Mouse (Mus musculus): ENCODE data around the gene Cish. TPM values are rescaled to one million over a fixed set of nuclear protein-coding genes. Genes with fewer than 3 reads are reported as not detected.

Gene Cish
- polyA plus RNA-seq, 1 experiment, result 2.3 TPM

DNA sequence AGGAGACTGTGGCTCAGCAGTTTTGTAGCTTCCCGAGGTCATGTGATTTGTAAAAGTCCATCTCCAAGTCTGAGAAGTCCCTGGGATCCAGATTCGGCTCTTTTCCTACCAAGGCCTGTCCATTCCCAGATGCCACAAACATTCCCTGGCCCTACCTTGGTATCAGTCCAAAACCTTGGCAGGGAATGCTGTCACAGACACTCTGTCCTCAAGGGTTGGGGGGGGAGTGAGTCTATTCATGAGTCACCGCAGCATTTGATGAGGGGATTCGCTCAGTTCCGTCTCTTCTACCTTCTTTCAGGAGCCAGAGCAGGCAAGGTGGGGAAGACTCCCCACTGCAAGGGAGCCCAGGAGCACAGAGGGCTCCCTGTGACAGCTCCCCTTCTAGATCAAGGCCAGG is 20.1 kb upstream of the Cish start:
- H3K27me3 ChIP-seq (ENCODE audit: control insufficient read depth, insufficient read depth, insufficient read length), result peaks cover 3% of the 10 kb centered on the region
- no peaks in the 10 kb centered on the region for H3K79me2 ChIP-seq (ENCODE audit: control insufficient read depth, insufficient read depth)
- H3K36me3 ChIP-seq (ENCODE audit: control insufficient read depth, insufficient read depth), result no peaks in the 10 kb centered on the region
- TF ChIP-seq MYOG (IDR thresholded peaks at IDR 0.05; ENCODE audit: control insufficient read depth, extremely low read depth, insufficient read length) (no peak), MAX (IDR thresholded peaks at IDR 0.05) (no peak), MYOD1 (IDR thresholded peaks at IDR 0.05; ENCODE audit: control insufficient read depth, insufficient read length, low read depth) (no peak), CTCF (IDR thresholded peaks at IDR 0.05; ENCODE audit: control insufficient read depth, insufficient read depth, insufficient read length) (no peak), FOSL1 (IDR thresholded peaks at IDR 0.05; ENCODE audit: insufficient read depth, low read length, poor library complexity, severe bottlenecking) (no peak), USF1 (IDR thresholded peaks at IDR 0.05; ENCODE audit: low read depth) (no peak), CEBPB (IDR thresholded peaks at IDR 0.05; ENCODE audit: low read depth) (no peak)
- H3ac ChIP-seq (ENCODE audit: control insufficient read depth, insufficient read length, low read depth), result no peak overlapping the region
- H3K4me3 ChIP-seq (ENCODE audit: insufficient read depth, poor library complexity, severe bottlenecking), result no peak overlapping the region
- no peaks in the 10 kb centered on the region for H3K79me3 ChIP-seq (ENCODE audit: low read depth)

DNA sequence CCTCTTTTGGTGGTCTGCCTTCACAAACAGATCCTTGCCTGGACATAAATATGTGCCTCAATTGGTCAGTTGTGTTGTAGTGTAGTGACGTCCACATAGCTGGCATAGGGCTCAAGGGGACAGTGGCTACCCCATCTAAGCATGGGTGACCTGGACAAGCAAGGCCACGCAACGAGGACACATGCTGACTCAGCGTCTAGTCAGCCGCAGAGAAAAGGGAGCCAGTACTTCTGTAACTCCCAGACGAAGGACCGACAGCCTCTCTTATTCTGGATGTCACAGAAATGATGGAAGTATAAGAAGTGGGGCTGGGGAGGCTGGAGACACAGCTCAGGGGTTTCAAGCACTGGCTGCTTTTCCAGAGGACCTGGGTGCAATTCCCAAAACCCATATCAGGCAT is 18.2 kb upstream of the Cish start:
- Histone ChIP-seq H3K27me3 (ENCODE audit: control insufficient read depth, insufficient read depth, insufficient read length) (no peaks in the 10 kb centered on the region), H3K79me3 (ENCODE audit: low read depth) (no peaks in the 10 kb centered on the region), H3ac (ENCODE audit: control insufficient read depth, insufficient read length, low read depth) (no peak overlapping the region), H3K36me3 (ENCODE audit: control insufficient read depth, insufficient read depth) (no peaks in the 10 kb centered on the region), H3K79me2 (ENCODE audit: control insufficient read depth, insufficient read depth) (no peaks in the 10 kb centered on the region), H3K4me3 (ENCODE audit: insufficient read depth, poor library complexity, severe bottlenecking) (no peak overlapping the region)
- TF ChIP-seq MYOG (IDR thresholded peaks at IDR 0.05; ENCODE audit: control insufficient read depth, extremely low read depth, insufficient read length) (no peak), CTCF (IDR thresholded peaks at IDR 0.05; ENCODE audit: control insufficient read depth, insufficient read depth, insufficient read length) (no peak), FOSL1 (IDR thresholded peaks at IDR 0.05; ENCODE audit: insufficient read depth, low read length, poor library complexity, severe bottlenecking) (no peak), USF1 (IDR thresholded peaks at IDR 0.05; ENCODE audit: low read depth) (no peak), MYOD1 (IDR thresholded peaks at IDR 0.05; ENCODE audit: control insufficient read depth, insufficient read length, low read depth) (no peak), CEBPB (IDR thresholded peaks at IDR 0.05; ENCODE audit: low read depth) (no peak), MAX (IDR thresholded peaks at IDR 0.05) (no peak)

DNA sequence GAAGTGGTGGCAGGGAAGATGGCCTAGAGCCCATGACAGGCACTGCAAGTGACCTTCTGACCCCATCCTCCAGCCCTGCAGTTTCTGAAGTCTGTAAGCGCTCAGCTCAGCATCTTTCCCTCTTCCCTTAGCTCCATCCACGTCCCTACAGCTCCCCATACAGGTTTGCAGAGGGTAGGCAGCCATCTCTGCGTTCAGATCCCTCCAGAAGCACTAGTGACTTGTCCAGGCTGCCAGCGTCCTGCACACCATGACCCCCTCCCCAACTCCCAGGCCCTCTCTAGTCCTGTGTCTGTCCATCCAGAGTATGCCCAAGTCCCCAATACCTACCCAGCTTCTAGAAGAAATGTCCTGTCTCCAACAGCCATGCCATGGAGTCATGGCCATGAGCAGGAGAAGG is 17.7 kb upstream of the Cish start:
- Histone ChIP-seq H3K79me3 (ENCODE audit: low read depth) (no peaks in the 10 kb centered on the region), H3K4me3 (ENCODE audit: insufficient read depth, poor library complexity, severe bottlenecking) (no peak overlapping the region), H3K27me3 (ENCODE audit: control insufficient read depth, insufficient read depth, insufficient read length) (no peaks in the 10 kb centered on the region), H3K36me3 (ENCODE audit: control insufficient read depth, insufficient read depth) (no peaks in the 10 kb centered on the region), H3K79me2 (ENCODE audit: control insufficient read depth, insufficient read depth) (no peaks in the 10 kb centered on the region), H3ac (ENCODE audit: control insufficient read depth, insufficient read length, low read depth) (no peak overlapping the region)
- TF ChIP-seq FOSL1 (IDR thresholded peaks at IDR 0.05; ENCODE audit: insufficient read depth, low read length, poor library complexity, severe bottlenecking), result no peak

DNA sequence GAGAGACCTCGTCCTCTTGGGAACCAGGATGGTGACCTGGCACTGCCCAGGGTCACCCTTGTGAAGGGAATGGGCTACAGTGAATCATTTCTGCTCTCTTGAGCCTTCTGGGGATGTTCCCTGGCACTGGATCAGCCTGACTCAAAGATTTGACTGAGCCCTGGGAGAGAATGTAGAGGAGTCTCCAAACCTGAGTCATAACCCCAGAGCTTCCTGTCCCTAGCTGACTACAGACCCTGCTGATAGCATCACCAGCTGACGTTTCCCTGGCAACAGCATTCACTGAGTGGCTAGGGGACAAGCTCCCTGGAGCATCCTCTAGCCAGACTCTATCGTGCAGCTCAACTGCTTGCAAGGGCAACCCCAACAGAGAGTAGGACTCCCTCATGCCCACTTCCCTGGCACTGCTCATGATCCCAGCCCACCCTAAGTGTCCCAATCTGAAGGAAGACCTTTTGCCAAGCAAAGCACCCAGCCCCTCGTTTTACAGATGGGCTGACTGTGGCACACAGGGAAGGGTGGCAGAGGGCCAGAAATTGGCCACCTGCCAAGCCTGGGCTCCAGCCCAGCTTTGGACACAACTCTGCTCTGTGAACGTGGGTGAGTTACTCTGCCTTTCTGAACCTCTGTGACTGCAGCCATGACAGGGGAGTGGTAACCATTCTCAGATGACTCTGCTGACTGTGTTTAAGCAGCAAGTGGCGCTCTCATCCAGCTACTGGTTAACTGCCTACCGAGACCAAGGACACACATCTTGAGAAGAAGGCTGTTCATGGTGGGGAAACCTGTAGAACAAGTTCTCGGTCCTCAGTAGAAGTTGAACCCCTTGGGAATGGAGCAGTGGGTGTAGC is 17.1 kb upstream of the Cish start:
- Histone ChIP-seq H3ac (ENCODE audit: control insufficient read depth, insufficient read length, low read depth) (no peak overlapping the region), H3K4me3 (ENCODE audit: insufficient read depth, poor library complexity, severe bottlenecking) (no peak overlapping the region), H3K27me3 (ENCODE audit: control insufficient read depth, insufficient read depth, insufficient read length) (no peaks in the 10 kb centered on the region), H3K79me2 (ENCODE audit: control insufficient read depth, insufficient read depth) (no peaks in the 10 kb centered on the region), H3K36me3 (ENCODE audit: control insufficient read depth, insufficient read depth) (no peaks in the 10 kb centered on the region), H3K79me3 (ENCODE audit: low read depth) (no peaks in the 10 kb centered on the region)
- TF ChIP-seq FOSL1 (IDR thresholded peaks at IDR 0.05; ENCODE audit: insufficient read depth, low read length, poor library complexity, severe bottlenecking) (no peak), MYOG (IDR thresholded peaks at IDR 0.05; ENCODE audit: control insufficient read depth, extremely low read depth, insufficient read length) (no peak), CTCF (IDR thresholded peaks at IDR 0.05; ENCODE audit: control insufficient read depth, insufficient read depth, insufficient read length) (no peak), MYOD1 (IDR thresholded peaks at IDR 0.05; ENCODE audit: control insufficient read depth, insufficient read length, low read depth) (peak; percentile 7), CEBPB (IDR thresholded peaks at IDR 0.05; ENCODE audit: low read depth) (no peak), USF1 (IDR thresholded peaks at IDR 0.05; ENCODE audit: low read depth) (no peak), MAX (IDR thresholded peaks at IDR 0.05) (peak; percentile 16)

DNA sequence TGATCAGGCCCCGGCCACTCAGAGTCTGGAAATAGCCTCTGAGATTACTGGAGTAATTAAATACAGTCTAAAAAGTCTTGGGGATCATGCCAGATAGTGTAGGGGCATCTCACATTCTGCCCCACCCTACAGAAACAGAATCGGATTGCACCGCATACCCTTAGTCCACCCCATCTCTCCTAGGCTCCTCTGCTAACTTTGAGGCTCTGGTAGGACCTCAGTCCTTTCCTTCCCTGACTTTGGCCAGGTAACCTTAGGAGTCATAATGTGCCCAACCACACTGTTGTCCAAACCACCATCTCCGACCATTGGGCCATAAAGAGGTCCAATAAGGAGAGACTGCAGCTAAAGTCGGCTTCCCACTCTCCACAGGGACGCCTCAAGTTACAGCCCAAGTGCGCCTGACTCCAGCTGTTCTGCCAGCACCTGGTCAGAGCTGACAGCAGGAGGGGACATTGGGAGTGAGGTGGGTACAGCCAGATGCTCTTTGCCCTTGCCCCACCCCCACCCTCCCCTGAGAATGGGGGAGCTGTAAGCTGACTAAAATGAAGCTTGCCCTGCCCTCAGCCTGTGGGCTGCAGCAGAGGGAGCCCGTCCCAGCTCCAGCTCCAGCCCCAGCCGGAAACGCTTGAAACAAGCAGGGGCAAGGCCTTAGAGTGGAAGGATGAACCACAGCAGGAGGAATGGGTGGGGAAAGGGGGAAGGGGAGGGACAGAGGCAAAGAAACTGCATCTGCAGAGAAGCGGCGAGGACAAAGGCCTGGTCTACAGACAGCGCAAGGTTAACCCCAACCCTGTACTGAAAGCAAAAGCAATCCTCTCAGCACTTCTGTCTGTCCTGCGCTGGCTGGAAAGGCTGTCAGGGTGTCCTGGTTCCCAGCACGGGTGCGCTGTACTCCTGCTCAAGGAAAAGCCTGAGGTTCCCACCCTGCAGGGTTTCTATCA is 16.2 kb upstream of the Cish start:
- no peaks in the 10 kb centered on the region for H3K79me3 ChIP-seq (ENCODE audit: low read depth)
- H3ac ChIP-seq (ENCODE audit: control insufficient read depth, insufficient read length, low read depth), result no peak overlapping the region
- H3K4me3 ChIP-seq (ENCODE audit: insufficient read depth, poor library complexity, severe bottlenecking), result no peak overlapping the region
- no peaks in the 10 kb centered on the region for H3K27me3 ChIP-seq (ENCODE audit: control insufficient read depth, insufficient read depth, insufficient read length)
- TF ChIP-seq FOSL1 (IDR thresholded peaks at IDR 0.05; ENCODE audit: insufficient read depth, low read length, poor library complexity, severe bottlenecking) (no peak), MYOD1 (IDR thresholded peaks at IDR 0.05; ENCODE audit: control insufficient read depth, insufficient read length, low read depth) (peak; percentile 75)
- H3K79me2 ChIP-seq (ENCODE audit: control insufficient read depth, insufficient read depth), result no peaks in the 10 kb centered on the region
- no peaks in the 10 kb centered on the region for H3K36me3 ChIP-seq (ENCODE audit: control insufficient read depth, insufficient read depth)
